8 mouse cellular contexts compared by ENCODE assay signal in the genomic region with DNA sequence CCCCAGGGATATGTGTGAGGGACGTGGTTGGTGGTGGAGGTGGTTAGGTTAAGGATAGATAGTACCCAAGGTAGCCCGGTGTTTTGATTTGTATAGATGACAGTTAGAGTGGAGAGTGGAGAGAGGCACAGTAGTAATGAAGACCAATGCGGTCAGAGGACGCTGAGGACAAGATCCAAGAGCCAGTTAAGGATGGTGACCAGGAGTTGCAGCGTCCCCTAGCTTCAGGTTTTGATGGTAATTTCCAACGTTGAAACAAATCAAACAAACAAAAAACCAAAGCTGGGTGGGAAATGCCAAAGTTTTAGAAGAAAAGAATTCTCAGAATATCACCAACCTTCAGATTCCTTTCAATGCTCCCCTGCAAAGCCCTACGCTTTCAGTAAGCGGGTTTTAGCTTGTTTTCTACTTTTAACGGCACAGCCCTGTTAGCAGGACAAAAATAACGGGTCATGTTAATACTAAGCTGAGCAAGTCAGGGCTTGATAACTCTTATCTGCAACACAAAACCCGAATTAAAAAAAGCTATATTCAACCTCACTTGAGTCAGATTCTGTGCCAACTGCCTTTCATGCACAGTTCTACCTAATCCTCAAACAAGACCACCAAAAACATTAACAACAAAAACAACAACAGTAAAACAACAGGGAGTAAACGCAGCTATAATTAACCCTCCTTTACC. TPM values are rescaled to one million over a fixed set of nuclear protein-coding genes. Genes with fewer than 3 reads are reported as not detected.
DNase-seq lines count a peak whose midpoint lies in the region; ATAC-seq and TF ChIP-seq lines count a peak whose summit lies in the region.

No protein-coding gene starts in this region.

- DNase-seq in gastrocnemius, adult 2 months: peak; percentile 35
- no peak for DNase-seq in gastrocnemius, postnatal 36 days
- no peak for DNase-seq in ES-E14 (ENCODE audit: low read depth, low spot score)
- DNase-seq in forebrain, embryonic 10.5 days (ENCODE audit: extremely low spot score, low spot score): no peak
- no peak for DNase-seq in spleen, postnatal 4 days (ENCODE audit: low spot score in 2 of 2)
- no peak for DNase-seq in left cerebral cortex, postnatal 25 days (ENCODE audit: low spot score in 2 of 2)

- no peaks in the 10 kb centered on the region; the same call in 1 of the 2 replicates for H3K27me3 ChIP-seq in forebrain, embryonic 10.5 days (ENCODE audit: poor library complexity, severe bottlenecking)
- no peaks in the 10 kb centered on the region for H3K27me3 ChIP-seq in kidney, embryonic 15.5 days
- H3K27me3 ChIP-seq in midbrain, embryonic 13.5 days: no peaks in the 10 kb centered on the region

- H3K9me3 ChIP-seq in ES-E14 (ENCODE audit: control insufficient read depth, insufficient read depth, low read depth, low read length): no peaks in the 10 kb centered on the region
- no peaks in the 10 kb centered on the region for H3K9me3 ChIP-seq in forebrain, embryonic 10.5 days
- no peaks in the 10 kb centered on the region for H3K9me3 ChIP-seq in kidney, embryonic 15.5 days (replicated peaks)
- no peaks in the 10 kb centered on the region for H3K9me3 ChIP-seq in midbrain, embryonic 13.5 days

- no peaks in the 10 kb centered on the region for H3K36me3 ChIP-seq in ES-E14 (ENCODE audit: control insufficient read depth, insufficient read depth, low read length, poor library complexity, severe bottlenecking)
- H3K36me3 ChIP-seq in forebrain, embryonic 10.5 days (replicated peaks): no peaks in the 10 kb centered on the region
- H3K36me3 ChIP-seq in kidney, embryonic 15.5 days: peaks cover 3% of the 10 kb centered on the region; the same call in 1 of the 2 replicates
- H3K36me3 ChIP-seq in midbrain, embryonic 13.5 days: no peaks in the 10 kb centered on the region

- peaks cover 4 to 6% of the 10 kb centered on the region in 2 experiments; a peak in 2 of 4 replicates for H3K4me1 ChIP-seq in ES-E14 (ENCODE audit: control insufficient read depth in 2 of 2, insufficient read depth in 2 of 2, low read length in 2 of 2, poor library complexity in 1 of 2)
- H3K4me1 ChIP-seq in forebrain, embryonic 10.5 days: peaks cover 27% of the 10 kb centered on the region
- peaks cover 16% of the 10 kb centered on the region for H3K4me1 ChIP-seq in kidney, embryonic 15.5 days
- H3K4me1 ChIP-seq in midbrain, embryonic 13.5 days (replicated peaks): peaks cover 20% of the 10 kb centered on the region

- peak; percentile 63 for TF ChIP-seq CTCF in gastrocnemius, adult 2 months (IDR thresholded peaks at IDR 0.05)

- in situ Hi-C loops in ES-E14 (cut with MboI; ENCODE audit: low sequenced_read_pairs in 2 of 2, unreplicated experiment in 2 of 2): no loop called here

- intact Hi-C loops in gastrocnemius, adult 2 months (cut with DNase I): loop anchor here (5.0 to 10.0 kb wide), 3 partner anchors 231 to 1849 kb away; a partner anchor contains a TSS
- intact Hi-C loops in gastrocnemius, postnatal 36 days (cut with DNase I): no loop called here
- intact Hi-C loops in left cerebral cortex, postnatal 25 days (cut with DNase I): no loop called here

- peak overlapping the region; percentile 98 for H3K4me3 ChIP-seq in gastrocnemius, adult 2 months
- peak overlapping the region; percentile 63 to 78 for H3K4me3 ChIP-seq in ES-E14 (ENCODE audit: insufficient read depth in 1 of 2, low read depth in 1 of 2, low read length in 2 of 2, poor library complexity in 1 of 2, severe bottlenecking in 1 of 2)
- H3K4me3 ChIP-seq in forebrain, embryonic 10.5 days: peak overlapping the region; percentile 89
- peak overlapping the region; percentile 100 for H3K4me3 ChIP-seq in kidney, embryonic 15.5 days (replicated peaks)
- H3K4me3 ChIP-seq in midbrain, embryonic 13.5 days (replicated peaks): peak overlapping the region; percentile 81

- H3K9ac ChIP-seq in ES-E14 (ENCODE audit: insufficient read depth, low read depth, low read length, poor library complexity, severe bottlenecking): peak overlapping the region; percentile 33; the same call in 1 of the 2 replicates
- H3K9ac ChIP-seq in kidney, embryonic 15.5 days: peak overlapping the region; percentile 40
- H3K9ac ChIP-seq in midbrain, embryonic 13.5 days (replicated peaks): peak overlapping the region; percentile 56

- WGBS in forebrain, embryonic 10.5 days: 27% methylated on average over 12 of the region's 12 CpGs
- 27% methylated on average over 12 of the region's 12 CpGs for WGBS in kidney, embryonic 15.5 days
- WGBS in midbrain, embryonic 13.5 days: 22% methylated on average over 12 of the region's 12 CpGs

- peak overlapping the region; percentile 94 for H3K27ac ChIP-seq in gastrocnemius, adult 2 months
- H3K27ac ChIP-seq in ES-E14 (ENCODE audit: insufficient read depth, low read depth, low read length, poor library complexity, severe bottlenecking): no peak overlapping the region; the same call in 1 of the 2 replicates
- H3K27ac ChIP-seq in forebrain, embryonic 10.5 days: peak overlapping the region; percentile 92
- H3K27ac ChIP-seq in kidney, embryonic 15.5 days: 0 out of 2 replicates have a peak overlapping the region, but pooled peaks have one; percentile 24
- peak overlapping the region; percentile 66 for H3K27ac ChIP-seq in midbrain, embryonic 13.5 days

- peak overlapping the region; percentile 69 for H3K4me2 ChIP-seq in kidney, embryonic 15.5 days
- H3K4me2 ChIP-seq in midbrain, embryonic 13.5 days (replicated peaks): peak overlapping the region; percentile 58

- no peak for ATAC-seq in kidney, embryonic 15.5 days (replicated peaks; ENCODE audit: low FRiP score)
- no peak for ATAC-seq in midbrain, embryonic 13.5 days

TF ChIP-seq in ES-E14, 5 proteins besides CTCF, POLR2A, EP300 and RAD21:
- TF ChIP-seq MAFK (IDR thresholded peaks at IDR 0.05; ENCODE audit: insufficient read depth, low read depth, low read length) (no peak), ZC3H11A (IDR thresholded peaks at IDR 0.05; ENCODE audit: borderline replicate concordance, low read depth, low read length) (no peak), ZNF384 (IDR thresholded peaks at IDR 0.05; ENCODE audit: low read depth, low read length) (no peak), HCFC1 (IDR thresholded peaks at IDR 0.05; ENCODE audit: borderline replicate concordance, insufficient read depth, low read length) (no peak), CHD2 (IDR thresholded peaks at IDR 0.05; ENCODE audit: low read depth, low read length) (no peak)

RNA-seq across cellular contexts. Expression of a gene that starts 0.6 kb away (rescaled TPM):
- 10 to 100 TPM; 22.6 to 24.8 TPM for total RNA-seq in gastrocnemius, adult 2 months (2021)
- 10 to 100 TPM; 21.2 to 36.7 TPM for total RNA-seq in gastrocnemius, postnatal 36 days (2021)
- total RNA-seq in ES-E14 (2012; rRNA removed): 25.0 and 51.1 TPM in 2 replicates
- polyA plus RNA-seq in forebrain, embryonic 10.5 days (2016; fragmentation: Nextera tagmentation; extraction: Ambion mirVana): 245 and 249 TPM in 2 replicates
- 231 and 232 TPM in 2 replicates for polyA plus RNA-seq in kidney, embryonic 15.5 days (2015; fragmentation: Nextera tagmentation; extraction: Ambion mirVana)
- 517 and 568 TPM in 2 replicates for polyA plus RNA-seq in midbrain, embryonic 13.5 days (2015; fragmentation: Nextera tagmentation; extraction: Ambion mirVana)
- 10 to 100 TPM; 44.0 to 44.2 TPM for total RNA-seq in left cerebral cortex, postnatal 25 days (2021)

RNA-seq across cellular contexts. Expression of a gene that starts 0.8 kb away (rescaled TPM):
- total RNA-seq in gastrocnemius, adult 2 months (2021): 1 to 10 TPM; 7.8 to 8.6 TPM
- 1 to 10 TPM; 6.4 TPM for total RNA-seq in gastrocnemius, postnatal 36 days (2021)
- total RNA-seq in ES-E14 (2012; rRNA removed): 29.1 and 30.4 TPM in 2 replicates
- polyA plus RNA-seq in forebrain, embryonic 10.5 days (2016; fragmentation: Nextera tagmentation; extraction: Ambion mirVana): 13.1 and 16.3 TPM in 2 replicates
- 10.5 and 13.1 TPM in 2 replicates for polyA plus RNA-seq in kidney, embryonic 15.5 days (2015; fragmentation: Nextera tagmentation; extraction: Ambion mirVana)
- 14.4 and 16.2 TPM in 2 replicates for polyA plus RNA-seq in midbrain, embryonic 13.5 days (2015; fragmentation: Nextera tagmentation; extraction: Ambion mirVana)
- 10 to 100 TPM; 45.2 to 47.3 TPM for total RNA-seq in left cerebral cortex, postnatal 25 days (2021)
